Mouse (Mus musculus) MEL (cell line): ENCODE measurements around the gene Nr1d2. TPM values are rescaled to one million over a fixed set of nuclear protein-coding genes. Genes with fewer than 3 reads are reported as not detected.

Experiments
- DNase-seq: peaks from one replicate; pipeline ENCODE4 v3.0.0; 2011; ENCODE audit warnings: low read depth, low spot score
- H3K27ac ChIP-seq: 2 replicates; pipeline ENCODE4 v1.5.1; 2012; ENCODE audit warnings: low read depth, mild to moderate bottlenecking, control low read depth, low read length, moderate library complexity; ENCODE audit not compliant: control insufficient read depth
- H3K27me3 ChIP-seq, 2 experiments: fragments of 150-350 bp in 1 of 2; sonication (generic) in 1 of 2; 2 replicates each; pipeline ENCODE4 v1.6.1; 2012; ENCODE audit warnings: low read length in 2 of 2, mild to moderate bottlenecking in 2 of 2, improper control_type of control experiment in 1 of 2, moderate library complexity in 1 of 2; ENCODE audit not compliant: insufficient read depth in 2 of 2, control insufficient read depth in 1 of 2
- H3K36me3 ChIP-seq, 2 experiments: 2 replicates each; pipeline ENCODE4 v1.6.1; 2012 to 2014; ENCODE audit warnings: low read length in 2 of 2, improper control_type of control experiment in 1 of 2, inconsistent platforms in 1 of 2, mild to moderate bottlenecking in 1 of 2; ENCODE audit not compliant: insufficient read depth in 2 of 2, control insufficient read depth in 1 of 2
- H3K4me1 ChIP-seq, 2 experiments: fragments of 150-350 bp in 1 of 2; sonication (generic) in 1 of 2; 2 replicates each; pipeline ENCODE4 v1.6.1; 2012; ENCODE audit warnings: low read length in 2 of 2, improper control_type of control experiment in 1 of 2, mild to moderate bottlenecking in 1 of 2; ENCODE audit not compliant: insufficient read depth in 2 of 2, control insufficient read depth in 1 of 2
- H3K4me3 ChIP-seq, 2 experiments: fragments of 150-350 bp in 1 of 2; sonication (generic) in 1 of 2; 2 replicates each; pipeline ENCODE4 v1.5.1; 2012; ENCODE audit warnings: low read depth in 2 of 2, low read length in 2 of 2, mild to moderate bottlenecking in 2 of 2, moderate library complexity in 2 of 2, control low read depth in 1 of 2, improper control_type of control experiment in 1 of 2; ENCODE audit not compliant: control insufficient read depth in 1 of 2, insufficient read depth in 1 of 2
- H3K79me2 ChIP-seq: 2 replicates; pipeline ENCODE4 v1.6.1; 2012; ENCODE audit warnings: mild to moderate bottlenecking, low read length, moderate library complexity; ENCODE audit not compliant: control insufficient read depth, poor library complexity, insufficient read depth
- H3K9ac ChIP-seq: 2 replicates; pipeline ENCODE4 v1.6.1; 2012; ENCODE audit warnings: low read depth, mild to moderate bottlenecking, control low read depth, low read length, moderate library complexity; ENCODE audit not compliant: control insufficient read depth, poor library complexity, severe bottlenecking
- H3K9me3 ChIP-seq: fragments of 150-350 bp; sonication (generic); replicated peaks from 2 replicates; pipeline ENCODE4 v1.6.1; 2012; ENCODE audit warnings: mild to moderate bottlenecking, low read length, improper control_type of control experiment, moderate library complexity; ENCODE audit not compliant: insufficient read depth
- CHD2 ChIP-seq: IDR thresholded peaks from 2 replicates; pipeline ENCODE4 v1.6.1; 2011; ENCODE audit warnings: low read length, improper control_type of control experiment
- CTCF ChIP-seq, 3 experiments: IDR thresholded peaks in 2 of 3; conservative IDR thresholded peaks in 1 of 3; 2 replicates each; pipeline ENCODE4 v1.5.1; 2011 to 2012; ENCODE audit warnings: low read length in 3 of 3, low read depth in 2 of 3, mild to moderate bottlenecking in 2 of 3, improper control_type of control experiment in 1 of 3, inconsistent platforms in 1 of 3, mixed read lengths in 1 of 3, moderate library complexity in 1 of 3; ENCODE audit not compliant: control insufficient read depth in 1 of 3, insufficient read depth in 1 of 3, poor library complexity in 1 of 3, severe bottlenecking in 1 of 3
- ETS1 ChIP-seq: IDR thresholded peaks from 2 replicates; pipeline ENCODE4 v1.6.1; 2012; ENCODE audit warnings: low read depth, mild to moderate bottlenecking, inconsistent platforms, low read length, improper control_type of control experiment, moderate library complexity
- GABPA ChIP-seq: IDR thresholded peaks from 2 replicates; pipeline ENCODE4 v1.6.1; 2012; ENCODE audit warnings: low read depth, mild to moderate bottlenecking, inconsistent platforms, low read length, improper control_type of control experiment, moderate library complexity
- HCFC1 ChIP-seq: IDR thresholded peaks from 2 replicates; pipeline ENCODE4 v1.6.1; 2012; ENCODE audit warnings: low read depth, mild to moderate bottlenecking, inconsistent platforms, low read length, improper control_type of control experiment, moderate library complexity
- JUND ChIP-seq: IDR thresholded peaks from 2 replicates; pipeline ENCODE4 v1.6.1; 2011; ENCODE audit warnings: low read depth, mild to moderate bottlenecking, improper control_type of control experiment, low read length
- MAFK ChIP-seq: IDR thresholded peaks from 2 replicates; pipeline ENCODE4 v1.6.1; 2011; ENCODE audit warnings: low read depth, mild to moderate bottlenecking, low read length, improper control_type of control experiment, borderline replicate concordance
- MAX ChIP-seq: IDR thresholded peaks from 2 replicates; pipeline ENCODE4 v1.6.1; 2011; ENCODE audit warnings: low read length, improper control_type of control experiment
- MAZ ChIP-seq: IDR thresholded peaks from 2 replicates; pipeline ENCODE4 v1.6.1; 2012; ENCODE audit warnings: low read depth, mild to moderate bottlenecking, inconsistent platforms, low read length, improper control_type of control experiment
- MXI1 ChIP-seq: IDR thresholded peaks from 2 replicates; pipeline ENCODE4 v1.6.1; 2011; ENCODE audit warnings: mild to moderate bottlenecking, low read depth, low read length, improper control_type of control experiment
- MYB ChIP-seq: IDR thresholded peaks from 2 replicates; pipeline ENCODE4 v1.6.1; 2011; ENCODE audit warnings: mild to moderate bottlenecking, low read depth, low read length, improper control_type of control experiment
- NELFE ChIP-seq: IDR thresholded peaks from 2 replicates; pipeline ENCODE4 v1.6.1; 2011; ENCODE audit warnings: low read depth, low read length, improper control_type of control experiment
- POLR2A ChIP-seq, 2 experiments: IDR thresholded peaks; 2 replicates each; pipeline ENCODE4 v1.6.1; 2011 to 2012; ENCODE audit warnings: low read length in 2 of 2, mild to moderate bottlenecking in 2 of 2, control low read depth in 1 of 2, improper control_type of control experiment in 1 of 2, low read depth in 1 of 2, moderate library complexity in 1 of 2; ENCODE audit not compliant: control insufficient read depth in 1 of 2, insufficient read depth in 1 of 2, poor library complexity in 1 of 2
- RCOR1 ChIP-seq: IDR thresholded peaks from 2 replicates; pipeline ENCODE4 v1.6.1; 2012; ENCODE audit warnings: low read depth, mild to moderate bottlenecking, inconsistent platforms, low read length, improper control_type of control experiment
- SIN3A ChIP-seq: IDR thresholded peaks from 2 replicates; pipeline ENCODE4 v1.6.1; 2012; ENCODE audit warnings: low read length, improper control_type of control experiment, inconsistent platforms
- TBP ChIP-seq: IDR thresholded peaks from 2 replicates; pipeline ENCODE4 v1.8.0; 2011; ENCODE audit warnings: low read depth, low read length, improper control_type of control experiment
- TCF12 ChIP-seq: IDR thresholded peaks from 2 replicates; pipeline ENCODE4 v1.6.1; 2014; ENCODE audit warnings: low read depth, mild to moderate bottlenecking, inconsistent platforms, low read length, improper control_type of control experiment, moderate library complexity
- USF2 ChIP-seq, 2 experiments: IDR thresholded peaks; 2 replicates each; pipeline ENCODE4 v1.6.1; 2011 to 2012; ENCODE audit warnings: improper control_type of control experiment in 2 of 2, low read length in 2 of 2, borderline replicate concordance in 1 of 2, inconsistent platforms in 1 of 2, low read depth in 1 of 2, mild to moderate bottlenecking in 1 of 2; ENCODE audit not compliant: insufficient read depth in 1 of 2
- ZC3H11A ChIP-seq: IDR thresholded peaks from 2 replicates; pipeline ENCODE4 v1.6.1; 2012; ENCODE audit warnings: low read depth, mild to moderate bottlenecking, inconsistent platforms, low read length, improper control_type of control experiment
- ZMIZ1 ChIP-seq: IDR thresholded peaks from 2 replicates; pipeline ENCODE4 v1.6.1; 2012; ENCODE audit warnings: low read depth, mild to moderate bottlenecking, inconsistent platforms, low read length, improper control_type of control experiment, moderate library complexity
- polyA plus RNA-seq, 2 experiments: library from polyadenylated mRNA; stranded (reverse) in 1 of 2; unstranded in 1 of 2; fragments of >175 nt in 1 of 2; fragments of >200 nt in 1 of 2; gene quantifications; 2 replicates each; pipeline versions ENCODE4 v1.2.1 to v1.2.4; 2012; ENCODE audit warnings: low replicate concordance in 2 of 2, low read depth in 1 of 2; ENCODE audit not compliant: insufficient read length in 2 of 2, insufficient read depth in 1 of 2, missing spikeins in 1 of 2
- total RNA-seq: library from RNA; depleted of rRNA; stranded (reverse); fragments of 300-350 nt; gene quantifications from 2 replicates; pipeline ENCODE4 v1.2.3, GENCODE M21; 2012

The Nr1d2 gene
- total and polyA plus RNA-seq, 3 experiments, result 4.9 to 6.1 TPM; not detected in 1

DNA sequence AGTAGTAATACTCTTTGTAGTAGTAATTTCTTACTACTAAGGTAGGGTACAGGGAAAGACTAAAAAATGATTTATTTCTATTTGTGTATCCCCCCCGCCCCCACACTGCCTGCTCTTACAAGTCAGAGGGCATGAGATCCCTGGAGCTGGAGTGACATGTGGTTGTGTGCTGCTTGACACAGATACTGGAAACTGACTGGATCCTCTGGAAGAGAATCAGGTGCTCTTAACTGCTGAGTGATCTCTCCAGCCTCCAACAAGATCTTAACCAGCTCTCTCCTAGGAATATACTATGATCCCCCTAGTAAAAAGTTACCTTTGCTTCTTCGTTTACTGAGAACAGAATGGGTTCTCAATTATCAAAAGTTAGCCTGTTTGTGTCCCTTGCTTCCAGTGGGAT is 47.5 kb upstream of the Nr1d2 start:
- Histone ChIP-seq H3K9ac (no peak overlapping the region), H3K9me3 (no peaks in the 10 kb centered on the region), H3K27me3 (no peaks in the 10 kb centered on the region), H3K79me2 (peaks cover 6% of the 10 kb centered on the region), H3K36me3 (peaks cover 7 to 21% of the 10 kb centered on the region in 2 experiments), H3K4me1 (peaks cover 7 to 8% of the 10 kb centered on the region in 2 experiments; a peak in 3 of 4 replicates), H3K27ac (no peak overlapping the region), H3K4me3 (no peak overlapping the region)
- TF ChIP-seq CTCF (IDR thresholded peaks at IDR 0.05 in 2 of 3, conservative IDR thresholded peaks at IDR 0.05 in 1 of 3; ENCODE audit: control insufficient read depth in 1 of 3, insufficient read depth in 1 of 3, low read depth in 2 of 3, low read length in 3 of 3, poor library complexity in 1 of 3, severe bottlenecking in 1 of 3), result no peak
- no peak for DNase-seq

DNA sequence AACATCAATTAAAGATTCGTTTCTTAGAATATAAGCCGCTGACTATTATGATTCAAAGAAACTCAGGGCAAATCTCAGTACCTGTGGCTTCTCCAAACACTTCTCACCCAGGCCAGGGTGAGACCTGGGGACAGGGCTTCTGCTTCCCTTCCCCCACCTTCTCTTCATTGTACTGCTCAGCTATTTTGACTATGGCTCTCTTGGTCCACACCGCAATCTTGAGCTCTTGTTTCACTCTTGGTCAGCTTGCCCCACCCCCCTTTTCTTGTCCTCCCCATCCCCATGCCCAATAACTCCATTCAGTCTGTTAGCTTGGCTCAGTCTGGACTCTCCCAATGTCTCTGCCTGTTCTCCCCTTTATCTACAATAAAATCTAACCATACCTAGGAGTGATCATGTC is 46.5 kb upstream of the Nr1d2 start:
- Histone ChIP-seq H3K4me3 (no peak overlapping the region), H3K9ac (no peak overlapping the region), H3K9me3 (no peaks in the 10 kb centered on the region), H3K79me2 (peaks cover 5% of the 10 kb centered on the region), H3K36me3 (peaks cover 8 to 21% of the 10 kb centered on the region in 2 experiments), H3K4me1 (peaks cover 7 to 8% of the 10 kb centered on the region in 2 experiments; a peak in 3 of 4 replicates), H3K27me3 (no peaks in the 10 kb centered on the region), H3K27ac (no peak overlapping the region)
- TF ChIP-seq MAFK (no peak), MYB (no peak), HCFC1 (no peak), GABPA (no peak), TBP (no peak), NELFE (no peak), TCF12 (no peak), JUND (no peak), CHD2 (no peak), ETS1 (no peak), ZC3H11A (no peak), MXI1 (no peak), SIN3A (no peak), ZMIZ1 (no peak), MAZ (no peak), MAX (no peak), POLR2A (IDR thresholded peaks at IDR 0.05; ENCODE audit: control insufficient read depth in 1 of 2, insufficient read depth in 1 of 2, low read depth in 1 of 2, low read length in 2 of 2, poor library complexity in 1 of 2) (no peak), RCOR1 (no peak), USF2 (IDR thresholded peaks at IDR 0.05; ENCODE audit: borderline replicate concordance in 1 of 2, insufficient read depth in 1 of 2, low read depth in 1 of 2, low read length in 2 of 2) (no peak)
- no peak for DNase-seq
